Mouse (Mus musculus) lung, adult 18-20 months (tissue): ENCODE data around the gene Akr1cl.

Experiments
- DNase-seq, 2 experiments: peaks; one replicate each; pipeline ENCODE4 v3.0.0; 2022; ENCODE audit warnings: mixed read lengths in 2 of 2

The Akr1cl gene

GRCm38 (mm10) chr1:64986120-64986519 lies 46.4 kb downstream of the Akr1cl start:
- DNase-seq: peak; percentile 50 to 66

GRCm38 (mm10) chr1:64983247-64983646 lies 49.3 kb downstream of the Akr1cl start:
- no peak for DNase-seq

- DNase-seq: no peak
Observed at GRCm38 (mm10) chr1:64978321-64978799, 54.2 kb downstream of the Akr1cl start.

GRCm38 (mm10) chr1:64975346-64975745 lies 57.2 kb downstream of the Akr1cl start:
- DNase-seq: no peak

- DNase-seq: peak in 1 of 2 experiments; percentile 44
Observed at GRCm38 (mm10) chr1:64970685-64971084, 61.9 kb downstream of the Akr1cl start.
